Mouse (Mus musculus) heart, adult 11 months (tissue): ENCODE measurements around the gene Csnk2a2.

ENCODE experiments used
- DNase-seq: peaks from one replicate; pipeline ENCODE4 v3.0.0; 2022

The Csnk2a2 gene

GRCm38 (mm10) chr8:95490006-95490405, at the start of gene Csnk2a2:
Gene Csnk2a2, minus strand, starts transcription at chr8:95490039.
- DNase-seq, result no peak

GRCm38 (mm10) chr8:95539487-95539886, 49.6 kb upstream of the Csnk2a2 start:
- no peak for DNase-seq

- peak; percentile 92 for DNase-seq
Observed at GRCm38 (mm10) chr8:95533584-95534387, 43.9 kb upstream of the Csnk2a2 start, which contains the start of gene Ccdc113. Gene Ccdc113, plus strand, starts transcription at chr8:95534085.

GRCm38 (mm10) chr8:95532206-95532605, 42.4 kb upstream of the Csnk2a2 start:
- DNase-seq, result no peak

- no peak for DNase-seq
Observed at GRCm38 (mm10) chr8:95528750-95529310, 39.0 kb upstream of the Csnk2a2 start.

- DNase-seq, result no peak
Observed at GRCm38 (mm10) chr8:95528194-95528593, 38.4 kb upstream of the Csnk2a2 start.

- DNase-seq, result no peak
Observed at GRCm38 (mm10) chr8:95523991-95524390, 34.2 kb upstream of the Csnk2a2 start.

GRCm38 (mm10) chr8:95516928-95517327, 27.1 kb upstream of the Csnk2a2 start:
- no peak for DNase-seq

- DNase-seq, result no peak
Observed at GRCm38 (mm10) chr8:95513219-95513618, 23.4 kb upstream of the Csnk2a2 start.

GRCm38 (mm10) chr8:95512257-95512656, 22.4 kb upstream of the Csnk2a2 start:
- DNase-seq, result no peak

- no peak for DNase-seq
Observed at GRCm38 (mm10) chr8:95506245-95506644, 16.4 kb upstream of the Csnk2a2 start.

GRCm38 (mm10) chr8:95505606-95506005, 15.8 kb upstream of the Csnk2a2 start:
- no peak for DNase-seq

GRCm38 (mm10) chr8:95504835-95505234, 15.0 kb upstream of the Csnk2a2 start:
- DNase-seq, result no peak

- no peak for DNase-seq
Observed at GRCm38 (mm10) chr8:95502431-95502830, 12.6 kb upstream of the Csnk2a2 start.

GRCm38 (mm10) chr8:95500436-95500835, 10.6 kb upstream of the Csnk2a2 start:
- no peak for DNase-seq

- peak; percentile 34 for DNase-seq
Observed at GRCm38 (mm10) chr8:95499266-95500064, 9.6 kb upstream of the Csnk2a2 start.

- DNase-seq, result peak; percentile 17
Observed at GRCm38 (mm10) chr8:95497821-95498220, 8.0 kb upstream of the Csnk2a2 start.

- peak; percentile 35 for DNase-seq
Observed at GRCm38 (mm10) chr8:95496420-95496819, 6.6 kb upstream of the Csnk2a2 start.

- peak; percentile 21 for DNase-seq
Observed at GRCm38 (mm10) chr8:95495444-95495843, 5.6 kb upstream of the Csnk2a2 start.

GRCm38 (mm10) chr8:95492057-95492456, 2.2 kb upstream of the Csnk2a2 start:
- DNase-seq, result no peak

- peak; percentile 98 for DNase-seq
Observed at GRCm38 (mm10) chr8:95488698-95489332, 1.0 kb downstream of the Csnk2a2 start.

GRCm38 (mm10) chr8:95487800-95488697, 1.8 kb downstream of the Csnk2a2 start:
- DNase-seq, result peak; percentile 90
